Mouse (Mus musculus): ENCODE measurements at regions not wholly inside any gene's neighbourhood (a gene's known extent, or its start where the extent isn't known, plus 50 kb on each side); places are given as distances from the start of the nearest gene placed in this dataset.

DNA sequence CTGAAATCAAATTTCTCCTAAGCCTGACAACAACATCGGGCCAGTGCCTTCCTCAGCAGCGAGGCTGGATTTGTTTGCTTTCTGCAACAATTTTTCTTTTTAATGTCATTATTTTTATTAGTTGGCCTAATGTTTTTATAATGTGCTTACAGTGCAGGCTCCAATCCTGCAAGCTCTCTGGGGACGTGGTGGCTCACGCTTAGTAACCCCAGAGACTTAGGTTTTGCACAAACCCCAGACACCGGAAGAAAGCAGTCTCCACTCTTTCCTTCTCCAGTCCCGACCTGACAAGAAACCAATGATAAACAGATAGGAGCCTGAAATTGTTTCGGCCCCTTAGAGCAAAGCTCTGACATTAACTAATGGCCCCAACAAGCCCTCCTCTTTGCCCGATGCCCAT lies 184.7 kb upstream of the Spaca1 start:
- TF ChIP-seq POLR2A (IDR thresholded peaks at IDR 0.05; ENCODE audit: low read depth, low read length) (no peak), CTCF (IDR thresholded peaks at IDR 0.05; ENCODE audit: extremely low read depth, insufficient read depth, insufficient read length, insufficient replicate concordance) (no peak)

All from spleen, adult 2 months (tissue).